ENCODE assay signal across 8 mouse cellular contexts in the genomic region with DNA sequence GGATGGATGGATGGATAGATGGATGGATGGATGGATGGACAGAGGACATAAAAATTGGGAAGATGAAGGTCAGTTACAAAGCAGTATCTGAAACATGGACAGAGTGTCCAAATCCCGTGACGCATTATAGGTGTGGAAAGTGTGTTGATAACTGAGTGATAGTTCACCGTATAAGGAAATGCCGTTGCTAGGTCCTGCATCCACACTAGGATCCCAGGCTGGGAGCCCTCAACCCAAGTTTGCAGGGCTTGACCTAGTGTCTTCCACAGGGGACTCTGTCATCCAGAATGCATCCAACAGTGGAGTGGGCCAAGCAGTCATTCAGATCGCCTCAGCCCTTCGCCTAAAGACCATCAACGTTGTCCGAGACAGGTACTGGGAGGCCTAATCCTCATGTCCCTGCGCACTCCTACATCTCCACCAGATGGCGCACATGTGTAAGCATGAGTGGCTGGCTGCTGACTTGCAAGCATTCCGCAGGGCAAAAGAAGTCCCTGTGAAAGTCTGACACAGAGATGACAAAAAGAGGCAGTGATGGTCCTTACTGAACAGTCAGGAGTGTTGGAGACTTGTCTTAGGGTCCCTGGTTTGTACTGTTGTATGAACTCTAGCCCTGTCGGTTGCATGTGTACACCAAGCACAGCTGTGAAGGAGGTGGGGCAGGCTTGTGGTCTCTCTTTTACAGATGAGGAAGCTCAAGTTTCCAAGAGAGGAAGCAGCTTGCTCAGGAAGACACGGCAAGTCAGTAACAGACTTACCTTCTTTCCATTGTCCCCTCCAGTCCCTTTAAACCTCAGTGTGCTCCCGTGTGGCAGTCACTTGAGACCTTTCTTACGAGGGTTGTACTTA. TPM values are rescaled to one million over a fixed set of nuclear protein-coding genes. Genes with fewer than 3 reads are reported as not detected.
A peak's percentile ranks its signal among the peaks of the same experiment; 100 is the strongest.
DNase-seq lines count a peak whose midpoint lies in the region; ATAC-seq and TF ChIP-seq lines count a peak whose summit lies in the region.

No protein-coding gene starts in this region.

- H3K27me3 ChIP-seq in E14TG2a.4 (ENCODE audit: insufficient read depth, low read length), result no peaks in the 10 kb centered on the region
- no peaks in the 10 kb centered on the region for H3K27me3 ChIP-seq in embryonic facial prominence, embryonic 14.5 days (replicated peaks; ENCODE audit: control insufficient read depth, insufficient read depth, low read length)
- no peaks in the 10 kb centered on the region for H3K27me3 ChIP-seq in heart, embryonic 15.5 days
- no peaks in the 10 kb centered on the region for H3K27me3 ChIP-seq in liver, embryonic 14.5 days (ENCODE audit: control insufficient read depth, insufficient read depth, low read length)
- no peaks in the 10 kb centered on the region for H3K27me3 ChIP-seq in neural tube, embryonic 15.5 days (replicated peaks)

- H3K27ac ChIP-seq in bone marrow, adult 2 months (ENCODE audit: control insufficient read depth, insufficient read depth, low read depth, low read length, poor library complexity), result peak overlapping the region; percentile 80
- H3K27ac ChIP-seq in embryonic facial prominence, embryonic 14.5 days (replicated peaks; ENCODE audit: low read depth, low read length), result 0 out of 2 replicates have a peak overlapping the region, but pooled peaks have one; percentile 6
- peak overlapping the region; percentile 8; the same call in 1 of the 2 replicates for H3K27ac ChIP-seq in heart, embryonic 15.5 days
- H3K27ac ChIP-seq in liver, embryonic 14.5 days, result no peak overlapping the region
- H3K27ac ChIP-seq in neural tube, embryonic 15.5 days (replicated peaks), result no peak overlapping the region

- WGBS in bone marrow, adult 2 months, result 26% methylated on average over 15 of the region's 15 CpGs
- 35% methylated on average over 15 of the region's 15 CpGs for WGBS in embryonic facial prominence, embryonic 14.5 days
- WGBS in heart, embryonic 15.5 days, result 40% methylated on average over 15 of the region's 15 CpGs
- 36% methylated on average over 15 of the region's 15 CpGs for WGBS in liver, embryonic 14.5 days (ENCODE audit: insufficient replicate concordance)
- 54% methylated on average over 15 of the region's 15 CpGs for WGBS in neural tube, embryonic 15.5 days

- H3K9me3 ChIP-seq in E14TG2a.4 (ENCODE audit: low read length), result no peaks in the 10 kb centered on the region
- no peaks in the 10 kb centered on the region for H3K9me3 ChIP-seq in embryonic facial prominence, embryonic 14.5 days (ENCODE audit: control insufficient read depth, low read length)
- no peaks in the 10 kb centered on the region for H3K9me3 ChIP-seq in heart, embryonic 15.5 days (replicated peaks)
- H3K9me3 ChIP-seq in liver, embryonic 14.5 days (ENCODE audit: control insufficient read depth, low read length), result no peaks in the 10 kb centered on the region
- no peaks in the 10 kb centered on the region for H3K9me3 ChIP-seq in neural tube, embryonic 15.5 days (replicated peaks)

- TF ChIP-seq POLR2A in bone marrow, adult 2 months (IDR thresholded peaks at IDR 0.05; ENCODE audit: borderline replicate concordance, control insufficient read depth, low read depth, low read length), result no peak

- peak; percentile 92 for TF ChIP-seq CTCF in E14TG2a.4 (conservative IDR thresholded peaks at IDR 0.05; ENCODE audit: low read length)
- peak; percentile 99 for TF ChIP-seq CTCF in bone marrow, adult 2 months (IDR thresholded peaks at IDR 0.05; ENCODE audit: control insufficient read depth, insufficient read depth, low read length)
- TF ChIP-seq CTCF in liver, embryonic 14.5 days (IDR thresholded peaks at IDR 0.05; ENCODE audit: low read depth), result peak; percentile 99

- ATAC-seq in embryonic facial prominence, embryonic 14.5 days (ENCODE audit: low read depth), result peak; percentile 44
- ATAC-seq in heart, embryonic 15.5 days (replicated peaks; ENCODE audit: insufficient number of reproducible peaks, insufficient read depth, low FRiP score, low read depth), result peak; percentile 14; the same call in 1 of the 2 replicates
- ATAC-seq in liver, embryonic 14.5 days (ENCODE audit: insufficient read depth), result peak; percentile 39; the same call in 1 of the 2 replicates
- peak; percentile 50; the same call in 1 of the 2 replicates for ATAC-seq in neural tube, embryonic 15.5 days (ENCODE audit: low FRiP score)

- H3K9ac ChIP-seq in embryonic facial prominence, embryonic 14.5 days (ENCODE audit: low read depth, low read length), result no peak overlapping the region
- no peak overlapping the region for H3K9ac ChIP-seq in heart, embryonic 15.5 days
- no peak overlapping the region for H3K9ac ChIP-seq in liver, embryonic 14.5 days (replicated peaks)
- no peak overlapping the region; the same call in 1 of the 2 replicates for H3K9ac ChIP-seq in neural tube, embryonic 15.5 days (replicated peaks)

- H3K4me3 ChIP-seq in E14TG2a.4 (replicated peaks; ENCODE audit: low read length), result no peak overlapping the region
- peak overlapping the region; percentile 39 for H3K4me3 ChIP-seq in bone marrow, adult 2 months (replicated peaks; ENCODE audit: control insufficient read depth, low read depth, low read length)
- no peak overlapping the region for H3K4me3 ChIP-seq in embryonic facial prominence, embryonic 14.5 days (ENCODE audit: low read depth, low read length)
- no peak overlapping the region for H3K4me3 ChIP-seq in heart, embryonic 15.5 days
- H3K4me3 ChIP-seq in liver, embryonic 14.5 days (ENCODE audit: insufficient read depth in 1 of 2, low read depth in 2 of 2, low read length in 2 of 2), result no peak overlapping the region
- H3K4me3 ChIP-seq in neural tube, embryonic 15.5 days (replicated peaks), result no peak overlapping the region

- no peak overlapping the region for H3K4me2 ChIP-seq in embryonic facial prominence, embryonic 14.5 days (ENCODE audit: low read depth, low read length)
- H3K4me2 ChIP-seq in heart, embryonic 15.5 days, result no peak overlapping the region
- H3K4me2 ChIP-seq in liver, embryonic 14.5 days (ENCODE audit: low read depth), result no peak overlapping the region
- H3K4me2 ChIP-seq in neural tube, embryonic 15.5 days, result no peak overlapping the region

- TF ChIP-seq EP300 in liver, embryonic 14.5 days (IDR thresholded peaks at IDR 0.05; ENCODE audit: low read depth), result no peak

- peaks cover 96% of the 10 kb centered on the region for H3K36me3 ChIP-seq in E14TG2a.4 (ENCODE audit: insufficient read depth, low read length)
- H3K36me3 ChIP-seq in embryonic facial prominence, embryonic 14.5 days (ENCODE audit: control insufficient read depth, insufficient read depth, low read length), result peaks cover 43% of the 10 kb centered on the region
- H3K36me3 ChIP-seq in heart, embryonic 15.5 days, result peaks cover 21% of the 10 kb centered on the region; the same call in 1 of the 2 replicates
- peaks cover 2% of the 10 kb centered on the region; the same call in 1 of the 2 replicates for H3K36me3 ChIP-seq in liver, embryonic 14.5 days (replicated peaks; ENCODE audit: control insufficient read depth, insufficient read depth, low read depth)
- peaks cover 34% of the 10 kb centered on the region for H3K36me3 ChIP-seq in neural tube, embryonic 15.5 days

- H3K4me1 ChIP-seq in E14TG2a.4 (replicated peaks; ENCODE audit: low read depth, low read length), result peaks cover 6% of the 10 kb centered on the region; the same call in 1 of the 2 replicates
- H3K4me1 ChIP-seq in bone marrow, adult 2 months (ENCODE audit: control insufficient read depth, insufficient read depth, low read length), result peaks cover 2% of the 10 kb centered on the region; the same call in 1 of the 2 replicates
- H3K4me1 ChIP-seq in embryonic facial prominence, embryonic 14.5 days (ENCODE audit: control insufficient read depth, insufficient read depth, low read length), result no peaks in the 10 kb centered on the region
- no peaks in the 10 kb centered on the region for H3K4me1 ChIP-seq in heart, embryonic 15.5 days (replicated peaks)
- H3K4me1 ChIP-seq in liver, embryonic 14.5 days (replicated peaks; ENCODE audit: control insufficient read depth in 2 of 2, insufficient read depth in 2 of 2, low read length in 1 of 2), result no peaks in the 10 kb centered on the region
- H3K4me1 ChIP-seq in neural tube, embryonic 15.5 days, result no peaks in the 10 kb centered on the region

- DNase-seq in embryonic facial prominence, embryonic 14.5 days (ENCODE audit: low spot score), result peak; percentile 85
- DNase-seq in kidney, postnatal 25 days, result peak; percentile 85 to 92
- peak; percentile 52 to 60 (median 56) for DNase-seq in liver, embryonic 14.5 days (ENCODE audit: low read depth in 3 of 3, low spot score in 3 of 3)
- peak; percentile 44 for DNase-seq in testis, postnatal 14 days (ENCODE audit: low spot score)

RNA-seq across cellular contexts. Expression of a gene that starts 12.7 kb away (rescaled TPM):
- polyA plus RNA-seq in bone marrow, adult 2 months (2011; ENCODE audit: insufficient read depth, insufficient read length, low replicate concordance, missing spikeins), result 66.4 and 72.5 TPM in 2 replicates
- polyA plus RNA-seq in embryonic facial prominence, embryonic 14.5 days (2014; fragmentation: Nextera tagmentation; extraction: Ambion mirVana), result 87.3 and 96.8 TPM in 2 replicates
- 64.8 and 76.3 TPM in 2 replicates for polyA plus RNA-seq in heart, embryonic 15.5 days (2015; fragmentation: Nextera tagmentation; extraction: Ambion mirVana)
- 35.3 and 43.4 TPM in 2 replicates for polyA plus RNA-seq in liver, embryonic 14.5 days (2012; rRNA removed)
- polyA plus RNA-seq in liver, embryonic 14.5 days (2014; fragmentation: Nextera tagmentation; extraction: Ambion mirVana), result 45.3 and 55.7 TPM in 2 replicates
- 91.1 and 94.0 TPM in 2 replicates for polyA plus RNA-seq in neural tube, embryonic 15.5 days (2015; fragmentation: Nextera tagmentation; extraction: Ambion mirVana)

RNA-seq across cellular contexts. Expression of a gene that starts 17.4 kb away (rescaled TPM):
- polyA plus RNA-seq in bone marrow, adult 2 months (2011; ENCODE audit: insufficient read depth, insufficient read length, low replicate concordance, missing spikeins), result 17.6 and 25.8 TPM in 2 replicates
- 34.3 and 35.4 TPM in 2 replicates for polyA plus RNA-seq in embryonic facial prominence, embryonic 14.5 days (2014; fragmentation: Nextera tagmentation; extraction: Ambion mirVana)
- 39.9 and 45.7 TPM in 2 replicates for polyA plus RNA-seq in heart, embryonic 15.5 days (2015; fragmentation: Nextera tagmentation; extraction: Ambion mirVana)
- 21.8 and 23.8 TPM in 2 replicates for polyA plus RNA-seq in liver, embryonic 14.5 days (2012; rRNA removed)
- 31.6 and 36.8 TPM in 2 replicates for polyA plus RNA-seq in liver, embryonic 14.5 days (2014; fragmentation: Nextera tagmentation; extraction: Ambion mirVana)
- polyA plus RNA-seq in neural tube, embryonic 15.5 days (2015; fragmentation: Nextera tagmentation; extraction: Ambion mirVana), result 38.3 and 39.2 TPM in 2 replicates

RNA-seq across cellular contexts. Expression of a gene that starts 22.6 kb away (rescaled TPM):
- polyA plus RNA-seq in bone marrow, adult 2 months (2011; ENCODE audit: insufficient read depth, insufficient read length, low replicate concordance, missing spikeins), result 8.9 and 15.1 TPM in 2 replicates
- 21.6 and 22.5 TPM in 2 replicates for polyA plus RNA-seq in embryonic facial prominence, embryonic 14.5 days (2014; fragmentation: Nextera tagmentation; extraction: Ambion mirVana)
- 1.9 and 3.1 TPM in 2 replicates for polyA plus RNA-seq in heart, embryonic 15.5 days (2015; fragmentation: Nextera tagmentation; extraction: Ambion mirVana)
- 1.7 and 2.0 TPM in 2 replicates for polyA plus RNA-seq in liver, embryonic 14.5 days (2012; rRNA removed)
- 2.8 and 3.0 TPM in 2 replicates for polyA plus RNA-seq in liver, embryonic 14.5 days (2014; fragmentation: Nextera tagmentation; extraction: Ambion mirVana)
- polyA plus RNA-seq in neural tube, embryonic 15.5 days (2015; fragmentation: Nextera tagmentation; extraction: Ambion mirVana), result 15.9 and 23.5 TPM in 2 replicates

Comparison
In these comparisons a context has a peak if more than half of its experiments do, and no peak if none do; other contexts are left out.
1. H3K27ac ChIP-seq: peak in bone marrow, adult 2 months (single experiment), embryonic facial prominence, embryonic 14.5 days (single experiment) and heart, embryonic 15.5 days (single experiment); none in liver, embryonic 14.5 days (single experiment) and neural tube, embryonic 15.5 days (single experiment).
2. Peak in every context shown above with its lines, with median percentiles within 50 percentile points of each other: CTCF ChIP-seq, ATAC-seq and DNase-seq.